Mouse (Mus musculus) yolk sac, embryonic 10.5 days (tissue): ENCODE data around the gene Kansl1.
A peak's percentile ranks its signal among the peaks of the same experiment; 100 is the strongest.

Source experiments
- DNase-seq: peaks from one replicate; pipeline ENCODE4 v3.0.0-alpha.2; 2017; ENCODE audit warnings: low spot score

Kansl1 gene

GRCm38 (mm10) chr11:104363823-104364600 lies 104.6 kb downstream of the Kansl1 start:
- DNase-seq: no peak

DNA sequence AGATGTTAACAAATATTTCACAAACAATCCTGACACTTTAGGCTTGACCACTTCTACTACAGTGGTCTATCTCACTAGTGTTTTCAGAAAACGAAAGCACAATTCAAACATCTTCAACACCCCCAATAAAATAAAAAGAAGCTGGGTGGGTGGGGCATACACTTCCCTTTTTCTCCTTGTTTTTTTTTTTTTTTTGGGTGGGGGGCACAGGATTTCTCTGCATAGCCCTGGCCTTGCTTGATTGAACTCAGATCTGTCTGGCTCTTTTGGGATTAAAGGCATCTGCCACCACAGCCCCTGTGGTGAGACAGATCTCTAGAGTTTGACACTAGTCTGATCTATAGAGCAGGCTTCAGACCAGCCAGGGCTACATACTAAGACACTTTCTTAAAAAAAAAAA lies 106.0 kb downstream of the Kansl1 start:
- DNase-seq: no peak

DNA sequence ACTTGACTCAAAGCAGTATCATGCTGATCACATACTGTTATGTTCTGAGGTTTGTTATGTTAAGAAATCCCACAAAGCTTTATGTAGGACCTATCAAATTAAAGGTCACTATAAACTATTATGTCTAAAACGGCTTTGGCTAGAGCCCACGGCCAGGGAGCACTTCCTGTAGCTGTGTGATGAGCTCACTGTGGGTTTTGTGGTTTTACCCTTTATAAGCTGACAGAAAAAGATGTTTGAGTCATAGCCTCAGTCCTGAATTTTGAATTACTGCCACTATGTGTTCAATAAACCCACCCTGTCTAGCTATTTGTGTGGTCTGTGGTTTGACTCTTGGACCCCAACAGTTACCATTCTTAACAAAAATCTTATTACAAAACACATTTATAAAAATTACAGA lies 106.9 kb downstream of the Kansl1 start:
- DNase-seq: no peak

DNA sequence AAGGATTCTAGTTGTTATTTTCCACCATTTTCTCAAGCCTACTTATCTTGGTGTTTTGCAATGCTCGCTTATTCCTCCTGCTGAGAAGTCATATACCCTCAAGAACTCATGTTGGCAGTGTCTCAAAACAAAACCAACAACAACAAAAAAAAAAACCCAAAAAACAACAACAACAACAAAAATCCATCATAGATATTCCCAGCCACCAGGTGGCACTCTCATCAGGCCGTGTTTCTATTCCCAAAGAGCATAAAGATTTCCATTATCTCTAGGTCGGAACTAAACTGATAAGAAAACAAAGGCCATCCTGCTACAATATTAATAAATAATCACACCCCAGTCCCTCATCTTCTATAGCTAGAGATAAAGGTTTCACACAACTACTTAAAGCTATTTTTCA lies 121.7 kb downstream of the Kansl1 start:
- no peak for DNase-seq

DNA sequence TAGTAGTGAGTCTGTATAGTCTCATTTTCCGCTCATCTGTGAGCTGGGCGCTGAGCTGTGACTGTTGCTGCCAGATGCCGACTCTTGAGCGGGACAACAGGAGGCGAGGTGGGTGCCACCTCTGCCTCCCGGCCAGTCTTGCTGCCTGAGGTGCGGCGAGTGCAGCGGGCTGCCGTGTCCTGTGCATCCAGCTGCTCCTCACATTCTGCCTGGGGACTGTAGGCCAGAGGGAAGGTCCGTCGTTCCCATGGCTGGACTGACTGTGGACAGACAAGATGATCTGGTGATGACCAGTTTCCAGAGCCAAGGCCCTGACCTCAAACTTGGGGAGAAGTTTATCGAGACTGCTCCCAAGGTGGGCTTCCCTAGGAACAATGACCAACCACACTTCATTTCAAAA lies 133.7 kb downstream of the Kansl1 start:
- no peak for DNase-seq

- DNase-seq: no peak
Measured at GRCm38 (mm10) chr11:104334115-104334514, 134.5 kb downstream of the Kansl1 start.

GRCm38 (mm10) chr11:104332105-104332504 lies 136.6 kb downstream of the Kansl1 start:
- no peak for DNase-seq

GRCm38 (mm10) chr11:104331208-104331607 lies 137.5 kb downstream of the Kansl1 start:
- no peak for DNase-seq

GRCm38 (mm10) chr11:104330151-104330550 lies 138.5 kb downstream of the Kansl1 start:
- no peak for DNase-seq

DNA sequence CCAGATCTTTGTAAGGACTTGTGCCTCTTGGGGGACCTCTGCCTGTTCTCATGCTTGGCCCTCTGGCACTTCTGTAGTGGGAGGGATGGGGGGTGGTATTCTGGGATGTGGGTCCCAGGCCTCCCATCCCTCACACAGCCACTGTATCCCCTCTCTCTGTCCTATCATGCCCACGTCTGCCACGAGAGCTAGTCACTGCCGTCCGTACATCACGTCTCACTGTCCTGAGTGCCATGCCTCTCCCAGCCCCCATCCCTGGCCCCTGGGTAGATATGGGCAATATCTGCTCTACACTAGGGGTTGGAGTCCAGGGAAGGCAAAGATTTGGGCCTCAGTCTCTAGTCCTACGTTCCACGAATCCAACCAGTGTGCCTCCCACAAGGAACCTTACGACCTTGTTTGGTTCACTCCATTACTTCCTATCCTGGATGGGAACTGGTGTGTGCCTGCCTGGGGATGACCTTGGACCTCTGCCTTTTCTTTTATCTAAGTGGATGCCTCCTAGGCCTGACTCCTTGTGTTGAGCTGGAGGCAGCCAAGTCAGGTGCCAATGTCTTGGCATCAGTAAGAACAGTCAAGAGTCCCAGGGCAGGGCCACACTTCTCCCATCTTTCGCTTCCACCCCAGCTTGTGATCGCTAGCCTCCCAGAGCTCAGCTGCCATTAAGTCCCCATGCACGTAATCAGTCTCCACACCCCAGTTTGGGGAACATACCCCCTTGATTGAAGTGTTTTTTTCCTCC lies 139.3 kb downstream of the Kansl1 start:
- no peak for DNase-seq

GRCm38 (mm10) chr11:104327946-104328345 lies 140.7 kb downstream of the Kansl1 start:
- DNase-seq: no peak

DNA sequence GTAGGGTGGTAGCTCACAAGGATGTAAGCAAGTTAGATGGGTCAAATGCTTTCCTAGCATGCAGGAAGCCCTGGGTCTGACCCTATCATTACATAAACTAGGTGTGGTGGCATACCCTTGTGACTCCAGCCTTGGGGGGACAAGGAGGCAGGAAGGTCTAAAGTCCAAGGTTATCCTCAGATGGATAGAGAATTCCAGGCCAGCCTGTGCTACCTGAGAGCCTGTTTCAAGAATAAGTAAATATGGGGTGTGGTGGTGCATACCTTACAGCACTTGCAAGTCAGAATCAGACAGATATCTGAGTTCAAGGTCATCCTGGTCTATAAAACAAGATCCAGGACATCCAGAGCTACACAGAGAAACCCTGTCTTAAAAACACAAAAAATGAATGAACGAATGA lies 141.2 kb downstream of the Kansl1 start:
- no peak for DNase-seq

DNA sequence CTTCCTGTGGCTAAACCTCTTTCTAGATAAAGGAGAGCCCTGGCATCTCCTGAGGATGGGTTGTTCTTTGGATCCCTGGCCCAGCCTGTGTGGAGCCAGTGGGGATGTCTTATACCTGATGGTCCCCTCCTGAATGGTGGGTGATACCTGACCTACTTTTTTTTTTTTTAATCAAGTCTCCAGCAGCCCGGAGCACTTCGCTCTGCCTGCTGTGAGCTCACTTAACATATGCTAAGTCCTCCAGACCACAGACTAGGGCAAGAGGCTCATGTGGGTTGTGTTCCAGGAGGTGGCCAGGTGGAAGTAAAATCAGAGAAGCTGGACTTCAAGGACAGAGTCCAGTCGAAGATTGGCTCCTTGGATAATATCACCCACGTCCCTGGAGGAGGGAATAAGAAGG lies 146.5 kb downstream of the Kansl1 start:
- no peak for DNase-seq

- no peak for DNase-seq
Measured at GRCm38 (mm10) chr11:104320511-104320910, 148.2 kb downstream of the Kansl1 start.

GRCm38 (mm10) chr11:104318940-104319781 lies 149.5 kb downstream of the Kansl1 start:
- DNase-seq: peak; percentile 66

GRCm38 (mm10) chr11:104317631-104318030 lies 151.0 kb downstream of the Kansl1 start:
- DNase-seq: peak; percentile 62

DNA sequence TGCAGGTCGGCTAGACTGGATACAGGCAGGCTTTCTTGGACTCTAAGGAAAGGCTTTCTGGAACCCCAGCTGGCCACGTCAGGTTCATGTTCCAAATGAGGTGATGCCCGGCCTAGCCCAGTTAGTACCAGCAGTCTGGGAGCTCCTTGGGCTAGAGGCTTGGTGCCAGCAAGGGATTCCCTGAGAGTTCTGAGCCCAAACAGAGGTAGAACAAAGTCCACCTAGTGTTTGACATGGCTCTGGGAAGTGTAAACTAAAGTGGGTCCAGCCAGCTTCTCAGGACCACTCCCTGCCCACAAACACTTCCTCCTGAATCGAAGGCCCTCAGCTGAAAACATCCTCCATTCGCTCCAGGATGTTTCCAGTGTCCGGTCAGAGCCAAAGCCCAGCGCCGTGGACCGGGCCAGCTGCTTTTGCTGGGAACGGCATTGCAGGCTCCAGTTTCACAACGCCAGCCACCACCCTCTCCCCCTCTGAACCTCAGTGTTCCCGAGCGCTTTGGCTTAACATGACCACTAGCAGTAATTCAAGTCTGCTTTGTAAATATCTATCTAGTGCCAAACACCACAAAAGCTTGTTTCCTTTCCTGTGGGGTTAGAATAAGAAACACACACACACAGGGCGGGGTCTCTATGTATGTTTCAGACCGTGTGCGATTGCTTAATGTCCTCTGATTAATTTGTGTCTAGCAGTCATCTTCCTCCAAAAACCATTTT lies 151.8 kb downstream of the Kansl1 start:
- DNase-seq: peak; percentile 57

GRCm38 (mm10) chr11:104315703-104316102 lies 153.0 kb downstream of the Kansl1 start:
- DNase-seq: peak; percentile 79

GRCm38 (mm10) chr11:104311643-104312042 lies 157.0 kb downstream of the Kansl1 start:
- no peak for DNase-seq

GRCm38 (mm10) chr11:104310226-104310887 lies 158.3 kb downstream of the Kansl1 start:
- no peak for DNase-seq
